Mouse (Mus musculus) left cerebral cortex, postnatal 10 days (tissue): Measurements from ENCODE around the gene Foxp2. TPM values are rescaled to one million over a fixed set of nuclear protein-coding genes. Genes with fewer than 3 reads are reported as not detected.
A peak's percentile ranks its signal among the peaks of the same experiment; 100 is the strongest.

Source experiments
- DNase-seq, 2 experiments: peaks; one replicate each; pipeline ENCODE4 v3.0.0; 2021 to 2022; ENCODE audit warnings: low spot score in 2 of 2, mixed read lengths in 1 of 2; ENCODE audit errors: extremely low spot score in 1 of 2
- intact Hi-C: fragments of 180-260 bp; cut with DNase I; formaldehyde crosslinking; loops from one replicate; pipeline ENCODE4 v1.15.1; 2025
- total RNA-seq, 2 experiments: library from RNA; stranded (reverse); gene quantifications; 2 replicates each; pipeline ENCODE4 v1.2.3; 2021

The Foxp2 gene
- total RNA-seq, result 10 to 100 TPM; 12.3 to 18.6 TPM

- intact Hi-C loops, result loop anchor here (5.0 to 10.0 kb wide), 2 partner anchors 286 to 1643 kb away; no protein-coding TSS in a partner anchor
- DNase-seq, result peak; percentile 14 to 74
These were observed at the start of gene Foxp2 for GRCm38 (mm10) chr6:14901183-14901970. Foxp2 (plus strand) TSS chr6:14901349.

DNA sequence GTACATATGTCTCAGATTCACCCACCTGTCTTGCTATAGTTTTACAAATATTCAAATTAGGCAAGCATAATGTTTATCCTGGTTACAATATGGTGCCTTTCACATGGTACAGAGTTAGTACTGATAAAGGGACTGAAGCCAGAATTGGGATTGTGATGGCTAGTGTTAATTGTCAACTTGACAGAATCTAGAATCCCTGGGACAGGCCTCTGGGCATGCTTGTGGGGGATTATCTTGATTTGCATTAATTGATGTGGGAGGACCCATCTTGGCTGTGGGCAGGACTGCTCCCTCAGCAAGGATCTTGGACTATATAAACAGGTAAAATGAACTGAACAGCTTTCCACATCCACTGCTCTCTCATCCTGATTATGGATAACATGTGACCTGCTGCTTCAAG, 15.9 kb upstream of the Foxp2 start:
- intact Hi-C loops, result no loop called here
- DNase-seq, result no peak

- intact Hi-C loops, result loop anchor here (5.0 to 10.0 kb wide), 3 partner anchors 515 to 1418 kb away; no protein-coding TSS in a partner anchor
- DNase-seq, result peak in 1 of 2 experiments; percentile 4
These were observed 4.1 kb upstream of the Foxp2 start for GRCm38 (mm10) chr6:14897028-14897427.

GRCm38 (mm10) chr6:14898096-14898855, 2.9 kb upstream of the Foxp2 start:
- intact Hi-C loops, result loop anchor here (5.0 to 10.0 kb wide), 3 partner anchors 514 to 1417 kb away; no protein-coding TSS in a partner anchor
- peak; percentile 4 to 29 for DNase-seq

DNA sequence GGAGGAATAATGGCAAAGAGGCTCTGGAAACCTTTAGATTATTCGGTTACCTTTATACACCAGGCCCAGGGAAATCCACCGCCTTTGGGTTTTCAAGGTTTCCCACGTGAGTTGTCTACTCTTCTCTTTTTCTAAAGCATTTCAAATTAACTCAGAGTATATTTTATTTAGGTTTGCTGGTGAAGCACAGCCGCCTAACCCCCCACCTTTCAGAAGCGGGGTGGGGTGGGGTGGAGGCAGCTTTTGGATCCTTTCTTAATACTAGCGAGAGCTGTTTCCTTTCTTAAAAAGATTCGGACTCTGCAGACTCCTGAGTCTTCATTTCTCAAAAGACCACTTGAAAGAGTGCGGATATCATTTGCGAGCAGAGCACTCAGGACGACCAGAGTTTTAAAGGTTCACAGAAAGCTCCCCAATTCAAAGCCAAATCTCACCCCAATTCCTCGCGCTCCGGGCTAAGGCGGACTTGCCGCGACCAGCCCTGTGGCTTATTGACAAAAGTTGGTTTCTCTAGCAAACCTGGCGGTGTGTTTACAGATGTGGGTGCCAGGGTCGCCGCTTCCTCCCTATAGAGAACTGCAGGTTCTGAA, 2.0 kb upstream of the Foxp2 start:
- intact Hi-C loops, result loop anchor here (5.0 to 10.0 kb wide), 3 partner anchors 513 to 1416 kb away; no protein-coding TSS in a partner anchor
- peak in 1 of 2 experiments; percentile 1 for DNase-seq

- intact Hi-C loops, result loop anchor here (5.0 to 10.0 kb wide), 5 partner anchors 287 to 1645 kb away; no protein-coding TSS in a partner anchor
- DNase-seq, result peak in 1 of 2 experiments; percentile 33
These were observed 1.1 kb upstream of the Foxp2 start for GRCm38 (mm10) chr6:14899936-14900578.

DNA sequence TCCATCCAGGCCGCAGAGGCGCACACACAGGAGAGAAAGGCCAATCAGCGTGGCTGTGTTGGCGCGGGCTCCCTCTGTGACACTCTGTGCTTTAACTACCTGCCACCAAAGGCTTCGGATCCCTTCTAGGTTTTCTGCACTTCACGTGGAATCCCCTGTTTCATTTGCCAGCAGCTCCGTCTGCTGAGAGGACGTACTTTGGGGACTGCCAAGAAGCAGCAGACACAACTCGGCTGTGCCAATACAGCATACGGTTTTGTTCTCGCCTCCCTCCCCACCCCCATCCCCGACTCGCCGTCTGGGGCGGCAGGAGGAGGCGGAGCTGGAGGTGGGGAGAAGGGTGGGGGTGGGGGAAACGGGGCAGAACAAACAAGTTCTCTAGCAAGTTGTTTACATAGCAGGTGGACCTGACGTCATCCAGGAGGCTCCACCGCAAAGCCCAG, 549 bp upstream of the Foxp2 start:
- intact Hi-C loops, result loop anchor here (5.0 to 10.0 kb wide), 2 partner anchors 287 to 1644 kb away; no protein-coding TSS in a partner anchor
- DNase-seq, result peak; percentile 76 to 82

GRCm38 (mm10) chr6:14901971-14902670, 972 bp downstream of the Foxp2 start:
- no peak for DNase-seq
- intact Hi-C loops, result loop anchor here (5.0 to 10.0 kb wide), 2 partner anchors 285 to 1643 kb away; no protein-coding TSS in a partner anchor

- intact Hi-C loops, result loop anchor here (5.0 to 10.0 kb wide), 2 partner anchors 284 to 1641 kb away; no protein-coding TSS in a partner anchor
These were observed 2.3 kb downstream of the Foxp2 start for GRCm38 (mm10) chr6:14903271-14903965.

DNA sequence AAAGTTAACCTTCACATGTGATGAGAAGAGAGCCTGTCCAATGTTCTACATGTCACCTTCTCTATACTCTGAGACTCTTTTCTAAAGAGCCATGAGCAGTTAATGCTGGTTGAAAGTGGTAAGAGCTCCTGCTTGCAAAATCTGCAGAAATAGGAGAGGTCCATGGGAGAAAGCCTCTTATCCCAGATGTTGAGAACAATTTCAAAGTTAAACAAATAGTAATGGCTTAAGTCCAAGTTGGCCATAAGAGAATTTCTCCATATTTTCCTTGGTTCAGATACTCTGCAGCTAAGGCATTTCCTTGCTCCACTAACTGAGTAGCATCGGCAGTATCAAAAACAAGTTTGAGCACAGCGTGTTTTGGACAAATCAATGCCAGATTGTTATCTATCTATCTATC, 13.9 kb downstream of the Foxp2 start:
- intact Hi-C loops, result no loop called here
- no peak for DNase-seq

More at GRCm38 (mm10) chr6:14903271-14903965, 2.3 kb downstream of the Foxp2 start:
- no peak for DNase-seq

DNA sequence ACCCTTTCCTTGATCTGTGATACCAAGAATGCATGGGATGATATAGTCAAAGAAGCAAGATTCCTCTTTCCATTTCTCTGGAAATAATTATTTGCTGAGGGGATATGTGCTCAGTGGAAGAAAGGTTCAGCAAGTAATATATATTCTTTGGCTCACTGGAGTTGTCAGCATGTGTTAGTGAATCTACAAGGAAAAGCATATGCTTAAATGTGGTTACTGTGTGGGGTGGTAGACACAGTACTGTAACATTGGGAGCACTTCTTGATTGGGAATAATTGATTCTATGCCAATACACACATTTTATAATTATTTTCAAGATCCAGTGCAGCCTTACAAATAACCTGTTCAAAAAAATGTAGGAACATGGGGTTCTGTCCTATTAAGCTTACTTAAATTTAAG, 21.6 kb downstream of the Foxp2 start:
- intact Hi-C loops, result no loop called here
- no peak for DNase-seq

- intact Hi-C loops, result no loop called here
- no peak for DNase-seq
These were observed 23.9 kb downstream of the Foxp2 start for GRCm38 (mm10) chr6:14924976-14925489.

DNA sequence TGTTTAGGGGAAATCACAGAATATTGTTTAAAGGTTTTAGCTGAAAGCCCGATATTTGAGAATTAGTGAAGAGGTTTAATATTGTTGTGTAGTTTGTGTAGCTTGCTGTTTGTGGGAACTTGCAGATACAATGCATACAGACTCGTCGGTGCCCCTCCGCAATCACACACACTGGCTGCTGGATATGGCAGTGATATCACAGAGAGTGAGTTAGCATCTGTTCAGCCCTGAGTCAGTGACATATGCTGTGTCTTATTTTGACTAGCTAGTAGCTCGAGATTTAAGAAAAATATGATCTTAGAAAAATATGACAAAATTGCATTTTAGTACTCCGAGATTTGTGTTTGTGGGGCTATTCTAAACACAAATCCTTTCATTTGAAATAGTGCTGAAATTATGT, 49.9 kb downstream of the Foxp2 start:
- peak in 1 of 2 experiments; percentile 8 for DNase-seq
- intact Hi-C loops, result no loop called here

- intact Hi-C loops, result no loop called here
These were observed 51.6 kb downstream of the Foxp2 start for GRCm38 (mm10) chr6:14952731-14953130.

GRCm38 (mm10) chr6:14977042-14977441, 75.9 kb downstream of the Foxp2 start:
- intact Hi-C loops, result no loop called here
- DNase-seq, result no peak

More at GRCm38 (mm10) chr6:14952731-14953130, 51.6 kb downstream of the Foxp2 start:
- no peak for DNase-seq

- intact Hi-C loops, result no loop called here
- DNase-seq, result no peak
These were observed 77.1 kb downstream of the Foxp2 start for GRCm38 (mm10) chr6:14978201-14978600.

DNA sequence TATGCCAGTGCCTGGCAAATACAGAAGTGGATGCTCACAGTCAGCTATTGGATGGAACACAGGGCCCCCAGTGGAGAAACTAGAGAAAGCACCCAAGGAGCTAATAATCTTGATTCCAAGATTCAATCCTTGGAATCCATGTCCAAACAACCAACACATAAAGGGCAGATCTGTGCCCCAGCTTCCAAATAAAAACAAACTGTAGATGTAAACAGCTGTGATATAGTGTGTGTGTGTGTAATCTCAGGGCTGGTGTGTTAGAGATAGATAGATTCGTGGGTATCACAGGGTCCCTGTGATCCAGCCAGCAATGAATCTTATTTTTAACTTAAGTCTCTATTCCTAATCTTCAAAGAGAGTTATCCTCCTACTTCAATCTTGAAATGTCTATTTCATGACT, 107.0 kb downstream of the Foxp2 start:
- intact Hi-C loops, result no loop called here
- DNase-seq, result no peak
